Mouse (Mus musculus) heart, postnatal 4 days (tissue): ENCODE results near the gene Hpn. TPM values are rescaled to one million over a fixed set of nuclear protein-coding genes. Genes with fewer than 3 reads are reported as not detected.

Experiments
- DNase-seq: peaks from one replicate; pipeline ENCODE4 v3.0.0; 2021
- total RNA-seq, 2 experiments: library from RNA; stranded (reverse); gene quantifications; 2 replicates each; pipeline ENCODE4 v1.2.3; 2021

The Hpn gene
- total RNA-seq, 2 experiments from 2014 or later: 2.2 to 2.6 TPM

- DNase-seq: no peak
Measured at GRCm38 (mm10) chr7:31140941-31141340, 25.9 kb upstream of the Hpn start.

GRCm38 (mm10) chr7:31140302-31140701 is 25.2 kb upstream of the Hpn start:
- DNase-seq: no peak

- peak; percentile 80 for DNase-seq
Measured at GRCm38 (mm10) chr7:31139765-31140164, 24.7 kb upstream of the Hpn start.

DNA sequence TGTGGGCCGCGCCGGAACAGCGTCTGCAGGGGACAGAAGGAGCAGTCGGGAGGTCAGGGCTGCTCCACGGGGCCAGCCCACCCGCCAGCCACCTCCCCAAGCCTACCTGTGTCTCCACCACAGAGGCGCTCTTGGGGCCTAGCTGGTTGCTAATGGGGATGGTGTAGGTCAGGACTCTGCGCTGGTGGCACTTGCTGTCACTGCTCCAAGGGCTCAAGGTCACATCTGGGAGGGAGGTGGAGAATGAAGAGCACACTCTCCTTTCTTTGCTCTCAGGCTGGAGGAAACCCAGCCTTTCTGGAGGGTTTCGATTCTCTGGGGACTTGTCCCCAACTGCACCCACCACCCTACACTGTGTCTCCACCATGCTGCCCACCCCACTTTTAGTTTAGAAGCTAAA is 20.6 kb upstream of the Hpn start:
- DNase-seq: no peak

GRCm38 (mm10) chr7:31131866-31132265 is 16.8 kb upstream of the Hpn start:
- no peak for DNase-seq

- peak; percentile 65 for DNase-seq
Measured at GRCm38 (mm10) chr7:31130841-31131240, 15.8 kb upstream of the Hpn start.

- DNase-seq: no peak
Measured at GRCm38 (mm10) chr7:31130197-31130596, 15.1 kb upstream of the Hpn start.

DNA sequence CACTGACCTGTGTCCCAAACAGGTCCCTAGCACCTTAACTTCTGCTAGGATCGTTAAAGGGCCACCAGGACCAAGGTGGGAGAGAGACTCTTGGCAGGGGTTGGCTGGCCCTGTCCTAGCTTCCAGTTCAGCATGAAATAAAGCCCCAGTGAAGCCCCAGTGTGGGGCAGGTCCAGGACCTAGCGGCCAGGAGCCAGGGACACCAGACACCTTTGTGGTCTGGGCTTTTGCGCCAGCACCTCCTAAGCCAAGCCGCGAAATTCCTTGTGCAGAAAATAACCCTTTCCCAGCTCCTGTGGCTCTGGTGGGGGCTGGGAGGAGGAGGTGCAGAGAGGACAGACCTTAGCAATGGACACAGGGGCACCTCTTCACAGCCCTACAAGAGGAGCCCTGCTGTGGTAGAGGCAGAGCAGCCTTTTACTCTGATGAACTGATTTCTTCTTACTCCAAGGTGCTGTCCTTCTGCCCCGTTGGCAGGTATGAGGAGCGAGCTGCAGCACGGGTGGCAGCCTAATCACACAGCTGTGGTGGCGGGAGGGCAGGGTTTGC is 13.1 kb upstream of the Hpn start:
- DNase-seq: no peak

- DNase-seq: peak; percentile 64
Measured at GRCm38 (mm10) chr7:31126851-31127724, 12.0 kb upstream of the Hpn start, which contains the start of gene Scn1b. Scn1b (minus strand) TSS chr7:31127003.

- DNase-seq: no peak
Measured at GRCm38 (mm10) chr7:31126211-31126751, 11.2 kb upstream of the Hpn start.

- no peak for DNase-seq
Measured at GRCm38 (mm10) chr7:31125116-31125515, 10.0 kb upstream of the Hpn start.

DNA sequence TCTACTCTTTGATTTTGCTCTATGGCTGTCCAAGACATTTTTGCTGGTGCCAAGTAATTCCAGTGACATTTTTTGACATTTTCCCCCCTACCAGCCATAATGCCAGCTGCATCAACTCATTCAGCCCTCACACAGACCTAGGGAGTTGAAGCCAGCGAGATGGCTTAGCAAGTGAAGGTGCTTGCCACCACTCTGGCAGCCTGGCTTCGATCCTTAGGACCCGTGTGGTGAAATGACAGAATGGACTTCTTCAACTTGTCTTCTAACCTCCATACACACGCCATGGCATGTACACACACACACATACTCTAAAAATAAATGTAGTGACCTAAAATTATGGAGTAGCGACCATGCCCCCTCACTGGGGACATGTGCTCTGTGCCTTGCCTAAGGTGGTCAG is 9.3 kb upstream of the Hpn start:
- no peak for DNase-seq

DNA sequence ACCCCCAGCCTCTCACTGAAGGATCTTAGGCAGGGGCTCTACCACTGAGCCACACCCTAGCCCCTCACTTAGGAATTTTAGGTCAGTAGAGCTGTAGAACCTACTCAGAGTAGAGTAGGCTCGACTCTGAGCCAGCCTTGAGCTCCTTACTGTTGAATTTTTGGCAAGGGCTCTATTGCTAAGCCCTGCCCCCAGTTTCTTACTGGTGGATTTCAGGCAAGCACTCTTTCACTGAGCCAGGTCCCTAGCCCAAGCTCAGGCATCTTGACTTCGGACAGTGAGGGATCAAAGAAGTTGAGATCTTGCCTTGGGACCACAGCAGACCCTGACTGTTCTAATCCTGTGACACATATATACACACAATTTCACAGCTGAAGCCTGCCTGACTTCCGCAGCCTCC is 8.6 kb upstream of the Hpn start:
- DNase-seq: no peak

GRCm38 (mm10) chr7:31122641-31123631 is 7.8 kb upstream of the Hpn start:
- no peak for DNase-seq

- DNase-seq: no peak
Measured at GRCm38 (mm10) chr7:31119556-31119955, 4.5 kb upstream of the Hpn start.

- DNase-seq: peak; percentile 63
Measured at GRCm38 (mm10) chr7:31118486-31118885, 3.4 kb upstream of the Hpn start.

DNA sequence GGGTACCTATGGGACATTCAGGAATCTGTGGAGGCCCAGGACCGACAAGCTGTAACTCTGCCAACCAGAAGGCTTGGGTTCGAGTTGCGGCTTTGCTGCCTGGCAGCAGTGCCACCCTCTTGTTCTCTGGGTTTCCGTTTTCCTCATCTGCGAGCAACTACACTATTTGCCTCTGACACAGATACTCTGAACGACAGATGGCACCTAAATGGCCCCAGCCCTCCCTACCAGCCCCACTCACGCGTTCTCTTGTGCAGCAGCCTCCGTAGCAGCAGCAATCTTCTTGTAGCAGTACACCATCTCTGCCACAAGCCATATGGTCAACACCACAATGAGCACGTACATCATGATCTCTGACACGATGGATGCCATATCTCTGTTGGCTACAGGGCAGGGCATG is 2.4 kb upstream of the Hpn start:
- DNase-seq: no peak

GRCm38 (mm10) chr7:31116721-31117145 is 1.6 kb upstream of the Hpn start:
- no peak for DNase-seq

DNA sequence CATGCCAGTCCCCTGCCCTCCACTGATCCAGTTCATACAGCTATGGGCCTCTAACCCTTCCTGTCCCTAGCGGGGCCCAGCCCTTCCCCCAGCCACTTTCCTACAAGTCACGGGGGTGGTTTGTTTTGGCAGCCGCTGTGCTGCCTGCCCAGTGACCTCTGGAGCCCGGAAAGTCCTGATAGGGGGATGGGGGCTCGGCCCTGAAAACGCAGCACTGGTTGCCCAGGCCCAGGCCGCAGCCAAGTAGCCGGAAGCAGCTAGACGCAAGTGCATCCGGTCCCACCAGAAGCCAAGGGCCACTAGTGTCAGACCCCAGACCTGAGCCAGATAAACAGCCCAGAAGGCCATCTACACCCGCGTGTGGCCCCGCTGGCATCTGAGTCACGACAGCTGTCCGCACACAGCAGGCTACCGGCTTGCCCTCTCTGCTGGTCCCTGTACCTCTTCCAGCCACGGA is 525 bp upstream of the Hpn start:
- DNase-seq: peak; percentile 85

GRCm38 (mm10) chr7:31114646-31115045 is 444 bp downstream of the Hpn start:
- DNase-seq: no peak

- DNase-seq: no peak
Measured at GRCm38 (mm10) chr7:31113800-31114199, 1.3 kb downstream of the Hpn start.

GRCm38 (mm10) chr7:31112036-31112435 is 3.1 kb downstream of the Hpn start:
- DNase-seq: peak; percentile 41
